Mouse (Mus musculus): ENCODE results near the gene Ttll9. TPM values are rescaled to one million over a fixed set of nuclear protein-coding genes. Genes with fewer than 3 reads are reported as not detected.

The Ttll9 gene
- polyA plus RNA-seq, 1 experiment from 2014 or later = 1.1 TPM

GRCm38 (mm10) chr2:153015804-153016203, 53.5 kb downstream of the Ttll9 start:
- Histone ChIP-seq H3K27ac (ENCODE audit: low read depth, low read length) (no peak overlapping the region), H3K9ac (ENCODE audit: low read depth, low read length) (no peak overlapping the region), H3K27me3 (ENCODE audit: control insufficient read depth, insufficient read depth, low read length) (0 out of 2 replicates have a peak, but pooled peaks cover 5% of the 10 kb centered on the region), H3K36me3 (ENCODE audit: control insufficient read depth, insufficient read depth, low read length) (peaks cover 27% of the 10 kb centered on the region), H3K4me3 (ENCODE audit: low read length) (no peak overlapping the region), H3K4me2 (replicated peaks; ENCODE audit: low read depth, low read length) (no peak overlapping the region), H3K9me3 (ENCODE audit: control insufficient read depth, low read length) (no peaks in the 10 kb centered on the region), H3K4me1 (ENCODE audit: control insufficient read depth, insufficient read depth, low read length) (peaks cover 9% of the 10 kb centered on the region)
- WGBS = 42% methylated on average over 8 of the region's 8 CpGs
- ATAC-seq (ENCODE audit: low FRiP score, low TSS enrichment) = no peak

- H3K27ac ChIP-seq (ENCODE audit: low read depth, low read length) = no peak overlapping the region
- WGBS = 42% methylated on average over 5 of the region's 5 CpGs
Observed at GRCm38 (mm10) chr2:153016786-153017185, 54.5 kb downstream of the Ttll9 start.

GRCm38 (mm10) chr2:153019355-153019754, 57.1 kb downstream of the Ttll9 start:
- Histone ChIP-seq H3K4me1 (ENCODE audit: control insufficient read depth, insufficient read depth, low read length) (peaks cover 3% of the 10 kb centered on the region), H3K27ac (ENCODE audit: low read depth, low read length) (no peak overlapping the region), H3K36me3 (ENCODE audit: control insufficient read depth, insufficient read depth, low read length) (no peaks in the 10 kb centered on the region), H3K4me3 (ENCODE audit: low read length) (no peak overlapping the region), H3K9ac (ENCODE audit: low read depth, low read length) (no peak overlapping the region), H3K4me2 (replicated peaks; ENCODE audit: low read depth, low read length) (no peak overlapping the region), H3K27me3 (ENCODE audit: control insufficient read depth, insufficient read depth, low read length) (0 out of 2 replicates have a peak, but pooled peaks cover 5% of the 10 kb centered on the region), H3K9me3 (ENCODE audit: control insufficient read depth, low read length) (no peaks in the 10 kb centered on the region)
- WGBS = 88% methylated on average over 3 of the region's 3 CpGs
- ATAC-seq (ENCODE audit: low FRiP score, low TSS enrichment) = no peak

More at GRCm38 (mm10) chr2:153016786-153017185, 54.5 kb downstream of the Ttll9 start:
- ATAC-seq (ENCODE audit: low FRiP score, low TSS enrichment) = no peak
- Histone ChIP-seq H3K36me3 (ENCODE audit: control insufficient read depth, insufficient read depth, low read length) (peaks cover 20% of the 10 kb centered on the region), H3K4me2 (replicated peaks; ENCODE audit: low read depth, low read length) (no peak overlapping the region), H3K4me1 (ENCODE audit: control insufficient read depth, insufficient read depth, low read length) (peaks cover 9% of the 10 kb centered on the region), H3K4me3 (ENCODE audit: low read length) (no peak overlapping the region), H3K9me3 (ENCODE audit: control insufficient read depth, low read length) (no peaks in the 10 kb centered on the region), H3K9ac (ENCODE audit: low read depth, low read length) (no peak overlapping the region), H3K27me3 (ENCODE audit: control insufficient read depth, insufficient read depth, low read length) (0 out of 2 replicates have a peak, but pooled peaks cover 5% of the 10 kb centered on the region)

- WGBS = 68% methylated on average over 3 of the region's 3 CpGs
- Histone ChIP-seq H3K9ac (ENCODE audit: low read depth, low read length) (no peak overlapping the region), H3K27ac (ENCODE audit: low read depth, low read length) (no peak overlapping the region), H3K27me3 (ENCODE audit: control insufficient read depth, insufficient read depth, low read length) (0 out of 2 replicates have a peak, but pooled peaks cover 5% of the 10 kb centered on the region), H3K4me3 (ENCODE audit: low read length) (no peak overlapping the region), H3K36me3 (ENCODE audit: control insufficient read depth, insufficient read depth, low read length) (no peaks in the 10 kb centered on the region), H3K9me3 (ENCODE audit: control insufficient read depth, low read length) (no peaks in the 10 kb centered on the region), H3K4me2 (replicated peaks; ENCODE audit: low read depth, low read length) (no peak overlapping the region), H3K4me1 (ENCODE audit: control insufficient read depth, insufficient read depth, low read length) (no peaks in the 10 kb centered on the region)
- no peak for ATAC-seq (ENCODE audit: low FRiP score, low TSS enrichment)
Observed at GRCm38 (mm10) chr2:153021163-153021562, 58.9 kb downstream of the Ttll9 start.

- Histone ChIP-seq H3K27me3 (ENCODE audit: control insufficient read depth, insufficient read depth, low read length) (0 out of 2 replicates have a peak, but pooled peaks cover 5% of the 10 kb centered on the region), H3K4me3 (ENCODE audit: low read length) (no peak overlapping the region), H3K9ac (ENCODE audit: low read depth, low read length) (no peak overlapping the region), H3K27ac (ENCODE audit: low read depth, low read length) (no peak overlapping the region), H3K36me3 (ENCODE audit: control insufficient read depth, insufficient read depth, low read length) (no peaks in the 10 kb centered on the region), H3K9me3 (ENCODE audit: control insufficient read depth, low read length) (no peaks in the 10 kb centered on the region), H3K4me2 (replicated peaks; ENCODE audit: low read depth, low read length) (no peak overlapping the region), H3K4me1 (ENCODE audit: control insufficient read depth, insufficient read depth, low read length) (no peaks in the 10 kb centered on the region)
- no peak for ATAC-seq (ENCODE audit: low FRiP score, low TSS enrichment)
- 50% methylated on average over 4 of the region's 4 CpGs for WGBS
Observed at GRCm38 (mm10) chr2:153022855-153023254, 60.6 kb downstream of the Ttll9 start.

GRCm38 (mm10) chr2:153026052-153026451, 63.8 kb downstream of the Ttll9 start:
- no peak for ATAC-seq (ENCODE audit: low FRiP score, low TSS enrichment)
- H3K36me3 ChIP-seq (ENCODE audit: control insufficient read depth, insufficient read depth, low read length) = no peaks in the 10 kb centered on the region
- 81% methylated on average over 7 of the region's 7 CpGs for WGBS

GRCm38 (mm10) chr2:153027501-153027900, 65.2 kb downstream of the Ttll9 start:
- ATAC-seq (ENCODE audit: low FRiP score, low TSS enrichment) = no peak
- H3K4me1 ChIP-seq (ENCODE audit: control insufficient read depth, insufficient read depth, low read length) = peaks cover 5% of the 10 kb centered on the region; the same call in 1 of the 2 replicates
- H3K36me3 ChIP-seq (ENCODE audit: control insufficient read depth, insufficient read depth, low read length) = no peaks in the 10 kb centered on the region
- H3K4me3 ChIP-seq (ENCODE audit: low read length) = no peak overlapping the region
- H3K27ac ChIP-seq (ENCODE audit: low read depth, low read length) = no peak overlapping the region
- 51% methylated on average over 4 of the region's 4 CpGs for WGBS
- H3K9me3 ChIP-seq (ENCODE audit: control insufficient read depth, low read length) = no peaks in the 10 kb centered on the region
- no peak overlapping the region for H3K4me2 ChIP-seq (replicated peaks; ENCODE audit: low read depth, low read length)
- H3K27me3 ChIP-seq (ENCODE audit: control insufficient read depth, insufficient read depth, low read length) = peaks cover 37% of the 10 kb centered on the region
- no peak overlapping the region for H3K9ac ChIP-seq (ENCODE audit: low read depth, low read length)

More at GRCm38 (mm10) chr2:153026052-153026451, 63.8 kb downstream of the Ttll9 start:
- Histone ChIP-seq H3K4me1 (ENCODE audit: control insufficient read depth, insufficient read depth, low read length) (no peaks in the 10 kb centered on the region), H3K9ac (ENCODE audit: low read depth, low read length) (no peak overlapping the region), H3K27me3 (ENCODE audit: control insufficient read depth, insufficient read depth, low read length) (peaks cover 23% of the 10 kb centered on the region), H3K27ac (ENCODE audit: low read depth, low read length) (no peak overlapping the region), H3K9me3 (ENCODE audit: control insufficient read depth, low read length) (no peaks in the 10 kb centered on the region), H3K4me2 (replicated peaks; ENCODE audit: low read depth, low read length) (no peak overlapping the region), H3K4me3 (ENCODE audit: low read length) (no peak overlapping the region)

GRCm38 (mm10) chr2:153030422-153030821, 68.1 kb downstream of the Ttll9 start:
- Histone ChIP-seq H3K9me3 (ENCODE audit: control insufficient read depth, low read length) (no peaks in the 10 kb centered on the region), H3K4me3 (ENCODE audit: low read length) (no peak overlapping the region), H3K9ac (ENCODE audit: low read depth, low read length) (no peak overlapping the region), H3K36me3 (ENCODE audit: control insufficient read depth, insufficient read depth, low read length) (no peaks in the 10 kb centered on the region), H3K27me3 (ENCODE audit: control insufficient read depth, insufficient read depth, low read length) (peaks cover 53% of the 10 kb centered on the region), H3K4me1 (ENCODE audit: control insufficient read depth, insufficient read depth, low read length) (peaks cover 5% of the 10 kb centered on the region; the same call in 1 of the 2 replicates), H3K27ac (ENCODE audit: low read depth, low read length) (no peak overlapping the region), H3K4me2 (replicated peaks; ENCODE audit: low read depth, low read length) (no peak overlapping the region)
- 22% methylated on average over 4 of the region's 4 CpGs for WGBS
- no peak for ATAC-seq (ENCODE audit: low FRiP score, low TSS enrichment)

- H3K4me2 ChIP-seq (replicated peaks; ENCODE audit: low read depth, low read length) = peak within 1 kb of the TSS; percentile 97
- no peaks in the 10 kb centered on the region for H3K9me3 ChIP-seq (ENCODE audit: control insufficient read depth, low read length)
- H3K9ac ChIP-seq (ENCODE audit: low read depth, low read length) = no peak within 1 kb of the TSS
- H3K4me3 ChIP-seq (ENCODE audit: low read length) = peak within 1 kb of the TSS; percentile 48
- WGBS = under 1% methylated on average over 34 of the region's 54 CpGs
- H3K27ac ChIP-seq (ENCODE audit: low read depth, low read length) = no peak within 1 kb of the TSS
- H3K27me3 ChIP-seq (ENCODE audit: control insufficient read depth, insufficient read depth, low read length) = peaks cover 53% of the 10 kb centered on the region
- ATAC-seq (ENCODE audit: low FRiP score, low TSS enrichment) = peak; percentile 48
- no peaks in the 10 kb centered on the region for H3K36me3 ChIP-seq (ENCODE audit: control insufficient read depth, insufficient read depth, low read length)
- peaks cover 5% of the 10 kb centered on the region; the same call in 1 of the 2 replicates for H3K4me1 ChIP-seq (ENCODE audit: control insufficient read depth, insufficient read depth, low read length)
Observed at GRCm38 (mm10) chr2:153031126-153032082, 69.1 kb downstream of the Ttll9 start, which contains the start of gene Xkr7. Gene Xkr7 (plus strand): TSS chr2:153031852.
